Comparison of ENCODE assay signal across 29 mouse cellular contexts in genomic region chr17:25096221-25096620, GRCm38 (mm10). TPM values are rescaled to one million over a fixed set of nuclear protein-coding genes. Genes with fewer than 3 reads are reported as not detected.
DNase-seq lines count a peak whose midpoint lies in the region; ATAC-seq and TF ChIP-seq lines count a peak whose summit lies in the region.
"Had no signal": no experiment of that assay in that cellular context is flagged by ENCODE, and none has a peak within 500 bp of the region (broad histone marks: within the 10 kb centered on the region; RNA-seq: fewer than 3 reads in every experiment).

No protein-coding gene starts in this region.

- H3K4me1 ChIP-seq in kidney, embryonic 16.5 days (ENCODE audit: insufficient read depth, low read length) = no peaks in the 10 kb centered on the region
- H3K4me1 ChIP-seq in cerebellum, adult 2 months (ENCODE audit: control insufficient read depth, insufficient read depth, low read length) = peaks cover 16% of the 10 kb centered on the region
- H3K4me1 ChIP-seq: forebrain, embryonic 10.5 days; heart, embryonic 12.5 days; hindbrain, embryonic 10.5 days; intestine, embryonic 15.5 days; limb, embryonic 10.5 days; lung, embryonic 15.5 days; megakaryocyte, embryonic 14.5 days; midbrain, embryonic 13.5 days; neural tube, embryonic 13.5 days had no signal

- TF ChIP-seq CTCF in cerebellum, adult 2 months (IDR thresholded peaks at IDR 0.05; ENCODE audit: borderline replicate concordance, insufficient read depth, low read depth, low read length) = no peak

- H3K4me2 ChIP-seq in kidney, embryonic 16.5 days (replicated peaks; ENCODE audit: low read depth, low read length) = no peak overlapping the region
- H3K4me2 ChIP-seq: heart, embryonic 12.5 days; intestine, embryonic 15.5 days; lung, embryonic 15.5 days; midbrain, embryonic 13.5 days; neural tube, embryonic 13.5 days had no signal

- WGBS in kidney, embryonic 16.5 days = 82% methylated on average over 2 of the region's 2 CpGs
- WGBS in cerebellum, adult 2 months = 11% methylated on average over 2 of the region's 2 CpGs

- no peak overlapping the region for H3K27ac ChIP-seq in kidney, embryonic 16.5 days (ENCODE audit: low read length)
- no peak overlapping the region for H3K27ac ChIP-seq in cerebellum, adult 2 months (ENCODE audit: insufficient read depth, low read length)
- H3K27ac ChIP-seq: forebrain, embryonic 10.5 days; hindbrain, embryonic 10.5 days; intestine, embryonic 15.5 days; limb, embryonic 10.5 days; lung, embryonic 15.5 days; midbrain, embryonic 13.5 days; neural tube, embryonic 13.5 days had no signal

- no peaks in the 10 kb centered on the region for H3K27me3 ChIP-seq in kidney, embryonic 16.5 days (ENCODE audit: insufficient read depth, low read length)
- no peaks in the 10 kb centered on the region for H3K27me3 ChIP-seq in cerebellum, adult 2 months (ENCODE audit: control insufficient read depth, insufficient read depth, low read length)
- H3K27me3 ChIP-seq: heart, embryonic 12.5 days; intestine, embryonic 15.5 days; lung, embryonic 15.5 days; megakaryocyte, embryonic 14.5 days; midbrain, embryonic 13.5 days; neural tube, embryonic 13.5 days had no signal

- H3K4me3 ChIP-seq in kidney, embryonic 16.5 days (ENCODE audit: low read length) = no peak overlapping the region
- H3K4me3 ChIP-seq in cerebellum, adult 2 months (replicated peaks; ENCODE audit: insufficient read depth, low read depth, low read length) = no peak overlapping the region
- H3K4me3 ChIP-seq: forebrain, embryonic 10.5 days; heart, embryonic 12.5 days; hindbrain, embryonic 10.5 days; intestine, embryonic 15.5 days; limb, embryonic 10.5 days; lung, embryonic 15.5 days; megakaryocyte, embryonic 14.5 days; midbrain, embryonic 13.5 days; neural tube, embryonic 13.5 days had no signal

- no peak for ATAC-seq in kidney, embryonic 16.5 days (ENCODE audit: low FRiP score, low TSS enrichment)
- ATAC-seq in frontal cortex, adult (ENCODE audit: low TSS enrichment) = no peak
- ATAC-seq: activated CD4-positive, CD25-positive, alpha-beta regulatory T cell, adult 4 months; forebrain, embryonic 16.5 days; hindbrain, embryonic 16.5 days; intestine, embryonic 15.5 days; midbrain, embryonic 13.5 days had no signal

- DNase-seq in kidney, adult 8-10 months = peak; percentile 74 to 80
- peak; percentile 56 to 76 for DNase-seq in cerebellum, adult 2 months
- peak; percentile 70 for DNase-seq in cerebellum, adult 9-11 months
- DNase-seq in kidney, postnatal 14 days = peak; percentile 72
- DNase-seq in spleen, adult 12 weeks (ENCODE audit: low spot score) = no peak
- DNase-seq: adrenal gland, adult 8-10 months; gastrocnemius, postnatal 14 days; heart, adult 11 months; heart, postnatal 10 days; lung, postnatal 36 days; right cerebral cortex, adult 18-20 months; right cerebral cortex, postnatal 4 days; thymus, adult 2 months had no signal

- H3K36me3 ChIP-seq in kidney, embryonic 16.5 days (ENCODE audit: insufficient read depth, low read length) = peaks cover 42% of the 10 kb centered on the region

- H3K9ac ChIP-seq in kidney, embryonic 16.5 days (replicated peaks; ENCODE audit: low read length) = no peak overlapping the region
- H3K9ac ChIP-seq: heart, embryonic 12.5 days; intestine, embryonic 15.5 days; lung, embryonic 15.5 days; midbrain, embryonic 13.5 days; neural tube, embryonic 13.5 days had no signal

- H3K9me3 ChIP-seq in kidney, embryonic 16.5 days (ENCODE audit: low read length) = no peaks in the 10 kb centered on the region
- H3K9me3 ChIP-seq: forebrain, embryonic 10.5 days; heart, embryonic 12.5 days; hindbrain, embryonic 10.5 days; intestine, embryonic 15.5 days; limb, embryonic 10.5 days; lung, embryonic 15.5 days; megakaryocyte, embryonic 14.5 days; midbrain, embryonic 13.5 days; neural tube, embryonic 13.5 days had no signal

- TF ChIP-seq POLR2A in cerebellum, adult 2 months (IDR thresholded peaks at IDR 0.05; ENCODE audit: borderline replicate concordance, insufficient read depth, low read length) = no peak

RNA-seq across cellular contexts. Expression of gene Tmem204, which starts 12.8 kb away (rescaled TPM):
- polyA plus RNA-seq in kidney, embryonic 16.5 days (2015; fragmentation: Nextera tagmentation; extraction: Ambion mirVana) = 34.4 and 44.7 TPM in 2 replicates
- 20.4 and 22.8 TPM in 2 replicates for polyA plus RNA-seq in cerebellum, adult 2 months (2012; rRNA removed)

RNA-seq across cellular contexts. Expression of gene Telo2, which starts 19.5 kb away (rescaled TPM):
- 49.5 and 53.4 TPM in 2 replicates for polyA plus RNA-seq in kidney, embryonic 16.5 days (2015; fragmentation: Nextera tagmentation; extraction: Ambion mirVana)
- 39.5 and 43.7 TPM in 2 replicates for polyA plus RNA-seq in cerebellum, adult 2 months (2012; rRNA removed)

RNA-seq across cellular contexts. Expression of gene Ptx4, which starts 24.3 kb away (rescaled TPM):
- not detected in 2 replicates for polyA plus RNA-seq in kidney, embryonic 16.5 days (2015; fragmentation: Nextera tagmentation; extraction: Ambion mirVana)
- polyA plus RNA-seq in cerebellum, adult 2 months (2012; rRNA removed) = 0.11 TPM in 1 of 2 replicates, not detected in the other
- polyA plus RNA-seq: activated CD4-positive, CD25-positive, alpha-beta regulatory T cell, adult 4 months; C2C12; forebrain, embryonic 16.5 days; hindbrain, embryonic 10.5 days; hindbrain, embryonic 16.5 days; liver, adult 2 months; midbrain, embryonic 13.5 days; neural tube, embryonic 13.5 days; thymus, adult 2 months had no signal

RNA-seq across cellular contexts. Expression of gene Clcn7, which starts 37.0 kb away (rescaled TPM):
- polyA plus RNA-seq in kidney, embryonic 16.5 days (2015; fragmentation: Nextera tagmentation; extraction: Ambion mirVana) = 23.2 and 26.8 TPM in 2 replicates
- polyA plus RNA-seq in cerebellum, adult 2 months (2012; rRNA removed) = 50.3 and 52.7 TPM in 2 replicates
